Mouse (Mus musculus) megakaryocyte, embryonic 14.5 days (primary cell): ENCODE measurements around the gene Gm6509.
"Not testable (repeated sequence)": the region's sequence is repeated elsewhere in the genome, so short reads cannot be mapped to it uniquely, and the experiment has no call there.

Experiments used
- FLI1 ChIP-seq: IDR thresholded peaks from 2 replicates; pipeline ENCODE4 v1.6.1; 2012; ENCODE audit warnings: low read length, inconsistent platforms, mixed read lengths
- GATA1 ChIP-seq: IDR thresholded peaks from 3 replicates; pipeline ENCODE4 v1.6.1; 2012; ENCODE audit warnings: mixed read lengths, low read length, inconsistent platforms, borderline replicate concordance

DNA sequence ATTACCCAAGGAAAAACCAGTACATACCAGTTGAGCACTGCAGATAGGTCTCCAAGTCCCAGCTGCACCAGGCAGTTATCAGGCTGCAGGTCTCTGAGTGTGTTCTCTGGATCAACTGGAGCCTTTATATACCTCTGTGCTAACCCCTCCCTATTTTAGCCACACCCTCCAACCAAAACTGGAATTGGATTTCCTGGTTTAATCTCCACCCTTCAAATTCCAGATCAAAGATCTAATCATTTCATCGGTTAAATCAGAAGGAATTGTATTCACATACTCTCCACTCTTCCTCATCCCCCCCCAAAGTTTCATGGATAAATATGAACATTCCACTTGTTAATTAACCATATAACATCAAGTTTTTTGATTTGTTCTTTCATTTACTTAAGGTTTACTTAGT lies 7.5 kb upstream of the Gm6509 start, which contains the start of gene Gm3147:
- not testable (repeated sequence) for TF ChIP-seq GATA1, FLI1
